Mouse (Mus musculus) cerebellum, adult 11-12 months (tissue): ENCODE data around the gene Ascl5.

ENCODE experiments used
- DNase-seq: peaks from one replicate; pipeline ENCODE4 v3.0.0; 2022

The Ascl5 gene

GRCm38 (mm10) chr1:136052547-136052946, 1.9 kb downstream of the Ascl5 start, which contains the start of gene Cacna1s:
TSS of gene Cacna1s (plus strand) at chr1:136052750.
- no peak for DNase-seq

GRCm38 (mm10) chr1:136055771-136056170, 5.2 kb downstream of the Ascl5 start:
- DNase-seq: no peak

- no peak for DNase-seq
These were observed 8.0 kb downstream of the Ascl5 start for GRCm38 (mm10) chr1:136058594-136058993.

- DNase-seq: peak; percentile 86
These were observed 10.6 kb downstream of the Ascl5 start for GRCm38 (mm10) chr1:136061041-136061789.

GRCm38 (mm10) chr1:136061790-136062141, 11.2 kb downstream of the Ascl5 start:
- DNase-seq: no peak

GRCm38 (mm10) chr1:136063991-136064390, 13.4 kb downstream of the Ascl5 start:
- DNase-seq: no peak

GRCm38 (mm10) chr1:136066621-136067020, 16.0 kb downstream of the Ascl5 start:
- no peak for DNase-seq

- no peak for DNase-seq
These were observed 17.0 kb downstream of the Ascl5 start for GRCm38 (mm10) chr1:136067579-136067978.

GRCm38 (mm10) chr1:136076086-136076485, 25.5 kb downstream of the Ascl5 start:
- DNase-seq: no peak

GRCm38 (mm10) chr1:136077656-136078055, 27.1 kb downstream of the Ascl5 start:
- DNase-seq: no peak

GRCm38 (mm10) chr1:136081161-136081560, 30.6 kb downstream of the Ascl5 start:
- DNase-seq: no peak

GRCm38 (mm10) chr1:136085988-136086685, 35.5 kb downstream of the Ascl5 start:
- no peak for DNase-seq

GRCm38 (mm10) chr1:136089368-136090165, 39.0 kb downstream of the Ascl5 start:
- DNase-seq: no peak

- DNase-seq: no peak
These were observed 43.1 kb downstream of the Ascl5 start for GRCm38 (mm10) chr1:136093726-136094125.

GRCm38 (mm10) chr1:136094807-136095206, 44.2 kb downstream of the Ascl5 start:
- DNase-seq: no peak
